Mouse (Mus musculus): Measurements from ENCODE around the gene Mtf1. TPM values are rescaled to one million over a fixed set of nuclear protein-coding genes. Genes with fewer than 3 reads are reported as not detected.
A peak's percentile ranks its signal among the peaks of the same experiment; 100 is the strongest.

Gene Mtf1
- polyA plus RNA-seq, 1 experiment from 2014 or later, result 9.8 TPM

DNA sequence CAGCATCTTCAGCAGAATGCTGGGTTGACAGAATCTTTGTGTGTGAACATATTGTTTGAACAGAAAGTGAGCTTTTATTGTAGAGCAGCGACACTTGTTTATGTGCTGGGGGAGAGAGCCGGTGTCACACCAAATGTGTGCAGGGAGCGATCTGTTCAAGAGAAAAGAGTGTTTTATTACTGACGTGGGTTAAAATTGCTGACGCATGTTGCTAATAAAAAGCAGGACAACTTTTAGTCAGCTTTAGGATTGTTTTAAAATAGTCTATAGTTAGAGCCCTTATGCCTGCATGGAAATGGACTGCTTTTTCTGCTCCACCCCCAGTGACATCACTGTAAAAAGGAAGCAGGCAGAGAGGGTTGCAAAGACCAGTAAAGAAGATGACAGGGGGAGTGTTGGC is 88.9 kb downstream of the Mtf1 start:
- Histone ChIP-seq H3K4me3 (no peak overlapping the region), H3K9ac (no peak overlapping the region), H3K27ac (ENCODE audit: poor library complexity, severe bottlenecking) (no peak overlapping the region), H3K36me3 (no peaks in the 10 kb centered on the region), H3K4me1 (replicated peaks) (peaks cover 8% of the 10 kb centered on the region), H3K9me3 (replicated peaks) (no peaks in the 10 kb centered on the region), H3K27me3 (replicated peaks) (peaks cover 95% of the 10 kb centered on the region), H3K4me2 (no peak overlapping the region)
- ATAC-seq (ENCODE audit: insufficient number of reproducible peaks, low FRiP score), result no peak
- WGBS, result 74% methylated on average over 5 of the region's 5 CpGs

DNA sequence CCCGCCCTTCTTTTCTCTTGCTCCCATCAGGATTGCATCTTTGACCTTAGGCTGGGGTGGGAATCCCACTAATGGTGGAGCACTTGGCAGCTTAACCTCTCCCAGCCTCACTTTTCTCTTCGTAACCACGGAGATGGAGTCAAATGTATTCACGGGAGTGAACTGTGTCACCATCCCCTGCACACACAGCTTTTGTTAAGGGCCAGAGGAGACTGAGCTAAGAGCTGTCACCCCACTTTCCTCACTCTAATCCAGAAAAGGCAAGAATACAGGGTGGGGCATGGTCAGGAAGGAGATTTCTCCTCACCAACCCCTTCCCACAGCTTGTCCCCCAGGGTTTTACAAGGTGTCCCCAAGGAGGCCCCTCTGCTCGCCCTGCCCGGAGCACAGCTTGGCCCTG is 91.9 kb downstream of the Mtf1 start:
- Histone ChIP-seq H3K27ac (ENCODE audit: poor library complexity, severe bottlenecking) (no peak overlapping the region), H3K9me3 (replicated peaks) (no peaks in the 10 kb centered on the region), H3K4me1 (replicated peaks) (peaks cover 8% of the 10 kb centered on the region), H3K4me3 (no peak overlapping the region), H3K36me3 (no peaks in the 10 kb centered on the region), H3K27me3 (replicated peaks) (peaks cover 92% of the 10 kb centered on the region), H3K9ac (no peak overlapping the region), H3K4me2 (no peak overlapping the region)
- 36% methylated on average over 6 of the region's 6 CpGs for WGBS
- ATAC-seq (ENCODE audit: insufficient number of reproducible peaks, low FRiP score), result no peak

DNA sequence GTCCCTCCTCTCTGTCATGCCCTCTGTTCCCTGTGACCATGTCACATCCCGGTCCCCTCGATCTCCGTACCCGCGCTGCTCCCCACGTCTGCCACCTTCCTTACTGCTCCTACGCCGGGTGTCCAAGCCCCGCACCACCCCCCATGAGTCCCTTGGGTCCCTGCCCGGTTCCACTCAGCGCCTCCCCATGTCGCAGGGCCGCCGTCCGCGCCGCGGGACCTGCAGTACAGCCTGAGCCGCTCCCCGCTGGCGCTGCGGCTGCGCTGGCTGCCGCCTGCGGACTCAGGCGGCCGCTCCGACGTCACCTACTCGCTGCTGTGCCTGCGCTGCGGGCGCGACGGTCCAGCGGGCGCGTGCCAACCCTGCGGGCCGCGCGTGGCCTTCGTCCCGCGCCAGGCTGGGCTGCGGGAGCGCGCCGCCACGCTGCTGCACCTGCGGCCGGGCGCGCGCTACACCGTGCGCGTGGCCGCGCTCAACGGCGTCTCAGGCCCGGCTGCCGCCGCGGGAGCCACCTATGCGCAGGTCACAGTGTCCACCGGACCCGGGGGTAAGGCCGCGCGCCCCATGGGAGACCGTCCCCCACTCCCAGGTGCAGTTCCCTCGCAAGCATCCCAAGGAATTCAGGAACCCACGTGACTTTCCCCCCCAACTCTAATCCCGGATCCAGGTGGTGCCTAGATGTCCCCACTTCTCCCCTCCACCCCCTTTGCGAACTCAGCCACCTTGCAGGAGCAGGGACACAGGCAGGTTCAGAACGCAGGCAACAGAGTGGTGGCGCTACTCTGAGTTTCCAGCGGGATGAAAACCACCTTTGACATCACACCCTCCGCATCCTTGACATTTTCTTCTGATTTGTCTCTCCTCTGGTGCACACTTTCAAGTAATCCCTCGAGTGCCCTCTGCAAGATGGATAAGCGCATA is 92.9 kb downstream of the Mtf1 start:
- Histone ChIP-seq H3K9ac (0 out of 2 replicates have a peak overlapping the region, but pooled peaks have one; percentile 32), H3K4me2 (peak overlapping the region; percentile 93), H3K27me3 (replicated peaks) (peaks cover 90% of the 10 kb centered on the region), H3K27ac (ENCODE audit: poor library complexity, severe bottlenecking) (no peak overlapping the region), H3K4me1 (replicated peaks) (peaks cover 8% of the 10 kb centered on the region), H3K36me3 (no peaks in the 10 kb centered on the region), H3K4me3 (peak overlapping the region; percentile 59), H3K9me3 (replicated peaks) (no peaks in the 10 kb centered on the region)
- 3% methylated on average over 83 of the region's 83 CpGs for WGBS
- no peak; the same call in 1 of the 2 replicates for ATAC-seq (ENCODE audit: insufficient number of reproducible peaks, low FRiP score)

DNA sequence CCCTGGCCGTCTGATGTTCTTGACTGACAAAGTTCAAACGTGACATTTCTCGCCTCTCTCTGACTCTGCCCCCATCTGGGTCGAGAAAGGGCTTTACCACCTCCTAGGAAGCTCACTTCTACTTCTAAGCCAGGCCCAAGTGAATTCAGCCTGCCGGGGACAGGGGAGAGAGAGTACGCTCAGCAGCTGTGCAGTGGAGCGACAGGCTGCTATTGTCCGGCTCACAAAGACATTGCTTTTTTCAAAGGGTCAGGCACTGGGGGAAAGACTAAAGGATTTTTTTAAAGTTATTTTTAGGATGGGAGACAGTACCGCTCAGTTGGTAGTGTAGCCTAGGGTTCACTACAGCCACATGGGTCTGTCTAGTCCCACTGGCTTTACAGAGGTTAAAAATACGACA is 96.5 kb downstream of the Mtf1 start:
- Histone ChIP-seq H3K9ac (no peak overlapping the region), H3K4me3 (no peak overlapping the region), H3K9me3 (replicated peaks) (no peaks in the 10 kb centered on the region), H3K4me2 (no peak overlapping the region), H3K4me1 (replicated peaks) (peaks cover 8% of the 10 kb centered on the region), H3K36me3 (no peaks in the 10 kb centered on the region), H3K27me3 (replicated peaks) (peaks cover 82% of the 10 kb centered on the region), H3K27ac (ENCODE audit: poor library complexity, severe bottlenecking) (no peak overlapping the region)
- WGBS, result 56% methylated on average over 10 of the region's 10 CpGs
- no peak for ATAC-seq (ENCODE audit: insufficient number of reproducible peaks, low FRiP score)

Other genes with a start within 250 kb of the Mtf1 start
- gene 3100002H09Rik, start 191.3 kb upstream of the Mtf1 start, polyA plus RNA-seq (2016; fragmentation: Nextera tagmentation; extraction: Ambion mirVana), result not detected in 2 replicates
- 0.23 and 0.36 TPM in 2 replicates for gene Pou3f1, start 145.3 kb upstream of the Mtf1 start, polyA plus RNA-seq (2016; fragmentation: Nextera tagmentation; extraction: Ambion mirVana)
- 58.4 and 61.5 TPM in 2 replicates for gene Utp11, start 108.5 kb upstream of the Mtf1 start, polyA plus RNA-seq (2016; fragmentation: Nextera tagmentation; extraction: Ambion mirVana)
- gene Fhl3, start 101.4 kb upstream of the Mtf1 start, polyA plus RNA-seq (2016; fragmentation: Nextera tagmentation; extraction: Ambion mirVana), result 6.2 TPM in 2 replicates
- gene Sf3a3, start 87.3 kb upstream of the Mtf1 start, polyA plus RNA-seq (2016; fragmentation: Nextera tagmentation; extraction: Ambion mirVana), result 100.0 and 100 TPM in 2 replicates
- gene Inpp5b, start 60.3 kb upstream of the Mtf1 start, polyA plus RNA-seq (2016; fragmentation: Nextera tagmentation; extraction: Ambion mirVana), result 17.3 and 20.2 TPM in 2 replicates
- 24.4 and 26.0 TPM in 2 replicates for gene Yrdc, start 48.6 kb downstream of the Mtf1 start, polyA plus RNA-seq (2016; fragmentation: Nextera tagmentation; extraction: Ambion mirVana)
- gene 1110065P20Rik, start 49.1 kb downstream of the Mtf1 start, polyA plus RNA-seq (2016; fragmentation: Nextera tagmentation; extraction: Ambion mirVana), result 51.6 and 54.2 TPM in 2 replicates
- 0.06 and 0.14 TPM in 2 replicates for gene Maneal, start 60.1 kb downstream of the Mtf1 start, polyA plus RNA-seq (2016; fragmentation: Nextera tagmentation; extraction: Ambion mirVana)
- not detected in 2 replicates for gene Epha10, start 78.8 kb downstream of the Mtf1 start, polyA plus RNA-seq (2016; fragmentation: Nextera tagmentation; extraction: Ambion mirVana)
- 9.9 and 10.4 TPM in 2 replicates for gene 9930104L06Rik, start 134.9 kb downstream of the Mtf1 start, polyA plus RNA-seq (2016; fragmentation: Nextera tagmentation; extraction: Ambion mirVana)
- 134 and 138 TPM in 2 replicates for gene Cdca8, start 137.2 kb downstream of the Mtf1 start, polyA plus RNA-seq (2016; fragmentation: Nextera tagmentation; extraction: Ambion mirVana)
- gene Rspo1, start 184.3 kb downstream of the Mtf1 start, polyA plus RNA-seq (2016; fragmentation: Nextera tagmentation; extraction: Ambion mirVana), result 7.0 and 7.4 TPM in 2 replicates
- gene Gnl2, start 214.5 kb downstream of the Mtf1 start, polyA plus RNA-seq (2016; fragmentation: Nextera tagmentation; extraction: Ambion mirVana), result 66.0 and 67.3 TPM in 2 replicates